Mouse (Mus musculus) midbrain, embryonic 11.5 days (tissue): Measurements from ENCODE around the gene Gm3854. TPM values are rescaled to one million over a fixed set of nuclear protein-coding genes. Genes with fewer than 3 reads are reported as not detected.

ENCODE experiments used
- polyA plus RNA-seq: library from polyadenylated mRNA; unstranded; fragments of >200 nt; fragmentation: Nextera tagmentation; extraction: Ambion mirVana; gene quantifications from 2 replicates; pipeline ENCODE4 v1.2.1, GENCODE M21; 2014

Gm3854 gene
- polyA plus RNA-seq, 1 experiment from 2014 or later: 2.5 TPM

Other genes with a start within 250 kb of the Gm3854 start
- 13.5 and 14.7 TPM in 2 replicates for gene Zfp787, start 187.8 kb upstream of the Gm3854 start, polyA plus RNA-seq
- gene Zfp444, start 171.5 kb upstream of the Gm3854 start, polyA plus RNA-seq: 69.4 and 72.2 TPM in 2 replicates
- not detected in 2 replicates for gene Galp, start 146.7 kb upstream of the Gm3854 start, polyA plus RNA-seq
- gene Zscan5b, start 121.5 kb upstream of the Gm3854 start, polyA plus RNA-seq: not detected in 2 replicates
- 0.25 TPM in 1 of 2 replicates, not detected in the other for gene Epp13, start 91.0 kb upstream of the Gm3854 start, polyA plus RNA-seq
- 12.0 and 12.9 TPM in 2 replicates for gene Zfp667, start 57.2 kb upstream of the Gm3854 start, polyA plus RNA-seq
- 7.2 and 10.4 TPM in 2 replicates for gene Zfp583, start 12.5 kb upstream of the Gm3854 start, polyA plus RNA-seq
- 2.5 and 3.3 TPM in 2 replicates for gene Zfp78, start 19.5 kb downstream of the Gm3854 start, polyA plus RNA-seq
- 12.6 and 13.2 TPM in 2 replicates for gene Zfp28, start 39.5 kb downstream of the Gm3854 start, polyA plus RNA-seq
- gene Smim17, start 55.0 kb downstream of the Gm3854 start, polyA plus RNA-seq: 0.67 and 0.95 TPM in 2 replicates
- gene Gm20715, start 66.5 kb downstream of the Gm3854 start, polyA plus RNA-seq: not detected in 2 replicates
- gene Olfr1344, start 94.9 kb downstream of the Gm3854 start, polyA plus RNA-seq: not detected in 2 replicates
- gene Olfr1336, start 112.4 kb downstream of the Gm3854 start, polyA plus RNA-seq: not detected in 2 replicates
- not detected in 2 replicates for gene Olfr1346, start 123.3 kb downstream of the Gm3854 start, polyA plus RNA-seq
- not detected in 2 replicates for gene Olfr5, start 143.2 kb downstream of the Gm3854 start, polyA plus RNA-seq
- gene Olfr1347, start 156.0 kb downstream of the Gm3854 start, polyA plus RNA-seq: not detected in 2 replicates
- not detected in 2 replicates for gene Olfr1348, start 165.0 kb downstream of the Gm3854 start, polyA plus RNA-seq
- not detected in 2 replicates for gene Olfr1349, start 179.2 kb downstream of the Gm3854 start, polyA plus RNA-seq
- gene Olfr1350, start 221.1 kb downstream of the Gm3854 start, polyA plus RNA-seq: not detected in 2 replicates